Mouse (Mus musculus): ENCODE results near the gene Aco2.
A peak's percentile ranks its signal among the peaks of the same experiment; 100 is the strongest.
"Not testable (repeated sequence)": the region's sequence is repeated elsewhere in the genome, so short reads cannot be mapped to it uniquely, and the experiment has no call there.

Aco2 gene

GRCm38 (mm10) chr15:81882348-81882747 lies 10.2 kb downstream of the Aco2 start:
- no peak for DNase-seq

- no peak for DNase-seq
Measured at GRCm38 (mm10) chr15:81885418-81885934, 13.4 kb downstream of the Aco2 start.

- DNase-seq, result no peak
Measured at GRCm38 (mm10) chr15:81886795-81887550, 14.9 kb downstream of the Aco2 start.

GRCm38 (mm10) chr15:81889175-81889574 lies 17.1 kb downstream of the Aco2 start:
- no peak for DNase-seq

GRCm38 (mm10) chr15:81891140-81891802 lies 19.2 kb downstream of the Aco2 start:
- DNase-seq, result no peak

GRCm38 (mm10) chr15:81891822-81892580 lies 19.9 kb downstream of the Aco2 start:
- no peak for DNase-seq

GRCm38 (mm10) chr15:81894002-81894401 lies 21.9 kb downstream of the Aco2 start:
- DNase-seq, result no peak

- no peak for DNase-seq
Measured at GRCm38 (mm10) chr15:81896407-81896806, 24.3 kb downstream of the Aco2 start.

GRCm38 (mm10) chr15:81897607-81898285 lies 25.6 kb downstream of the Aco2 start:
- DNase-seq, result no peak

- DNase-seq, result no peak
Measured at GRCm38 (mm10) chr15:81898751-81899150, 26.6 kb downstream of the Aco2 start.

GRCm38 (mm10) chr15:81904939-81905338 lies 32.8 kb downstream of the Aco2 start:
- peak; percentile 74 for DNase-seq

- no peak for DNase-seq
Measured at GRCm38 (mm10) chr15:81907953-81908352, 35.8 kb downstream of the Aco2 start.

GRCm38 (mm10) chr15:81908767-81909166 lies 36.7 kb downstream of the Aco2 start:
- DNase-seq, result not testable (repeated sequence)

GRCm38 (mm10) chr15:81912498-81912897 lies 40.4 kb downstream of the Aco2 start:
- DNase-seq, result no peak

GRCm38 (mm10) chr15:81914668-81915067 lies 42.6 kb downstream of the Aco2 start:
- no peak for DNase-seq

GRCm38 (mm10) chr15:81915663-81916062 lies 43.6 kb downstream of the Aco2 start:
- DNase-seq, result no peak

- DNase-seq, result no peak
Measured at GRCm38 (mm10) chr15:81917201-81917600, 45.1 kb downstream of the Aco2 start.

- peak; percentile 83 for DNase-seq
Measured at GRCm38 (mm10) chr15:81917621-81918463, 45.7 kb downstream of the Aco2 start.

GRCm38 (mm10) chr15:81919062-81919461 lies 47.0 kb downstream of the Aco2 start:
- no peak for DNase-seq

GRCm38 (mm10) chr15:81920546-81921217 lies 48.6 kb downstream of the Aco2 start:
- no peak for DNase-seq

GRCm38 (mm10) chr15:81921255-81921654 lies 49.1 kb downstream of the Aco2 start:
- no peak for DNase-seq

Data from thymus, postnatal 25 days (tissue).